Mouse (Mus musculus) olfactory bulb, adult 2 months (tissue): ENCODE measurements around the gene Efnb2.

Experiments used
- CTCF ChIP-seq: fragments of 200-500 bp; IDR thresholded peaks from 2 replicates; pipeline ENCODE4 v1.5.1; 2012; ENCODE audit warnings: low read depth, mild to moderate bottlenecking, low read length, moderate library complexity; ENCODE audit not compliant: insufficient read depth
- POLR2A ChIP-seq: fragments of 200-500 bp; IDR thresholded peaks from 2 replicates; pipeline ENCODE4 v1.6.1; 2012; ENCODE audit warnings: mild to moderate bottlenecking, low read depth, low read length, moderate library complexity; ENCODE audit not compliant: insufficient read depth

GRCm38 (mm10) chr8:8623486-8623885, 37.6 kb downstream of the Efnb2 start:
- TF ChIP-seq POLR2A (no peak), CTCF (no peak)
